Mouse (Mus musculus) myocyte (in vitro differentiated cells): ENCODE data around the gene Per1. TPM values are rescaled to one million over a fixed set of nuclear protein-coding genes. Genes with fewer than 3 reads are reported as not detected.
A peak's percentile ranks its signal among the peaks of the same experiment; 100 is the strongest.

Source experiments
- H3K27me3 ChIP-seq: one replicate; pipeline ENCODE4 v1.6.1; 2011; ENCODE audit not compliant: control insufficient read depth, insufficient read depth, insufficient read length
- H3K36me3 ChIP-seq: one replicate; pipeline ENCODE4 v1.6.1; 2011; ENCODE audit not compliant: control insufficient read depth, insufficient read depth
- H3K4me2 ChIP-seq: one replicate; pipeline ENCODE4 v1.6.1; 2011; ENCODE audit warnings: low read depth, control low read depth
- H3K4me3 ChIP-seq: one replicate; pipeline ENCODE4 v1.5.1; 2011; ENCODE audit warnings: mild to moderate bottlenecking, control low read depth, moderate library complexity
- H3K79me2 ChIP-seq: one replicate; pipeline ENCODE4 v1.6.1; 2011; ENCODE audit not compliant: control insufficient read depth, insufficient read depth
- H3ac ChIP-seq: one replicate; pipeline ENCODE4 v1.6.1; 2011; ENCODE audit not compliant: control insufficient read depth, insufficient read length
- CEBPB ChIP-seq: IDR thresholded peaks from 2 replicates; pipeline ENCODE4 v1.6.1; 2011; ENCODE audit warnings: mild to moderate bottlenecking, moderate library complexity; ENCODE audit not compliant: poor library complexity, insufficient read depth, severe bottlenecking
- E2F4 ChIP-seq: IDR thresholded peaks from one replicate; pipeline ENCODE4 v1.6.1; 2011; ENCODE audit warnings: mild to moderate bottlenecking, control low read depth, moderate library complexity; ENCODE audit not compliant: insufficient read depth
- MAX ChIP-seq: IDR thresholded peaks from one replicate; pipeline ENCODE4 v1.6.1; 2011; ENCODE audit warnings: low read depth, mild to moderate bottlenecking, control low read depth
- MYOD1 ChIP-seq, 3 experiments: IDR thresholded peaks; one replicate each; pipeline ENCODE4 v1.6.1; 2011; ENCODE audit warnings: control low read depth in 2 of 3, low read depth in 2 of 3, mild to moderate bottlenecking in 2 of 3, moderate library complexity in 1 of 3; ENCODE audit not compliant: insufficient read length in 2 of 3, control insufficient read depth in 1 of 3
- MYOG ChIP-seq, 3 experiments: IDR thresholded peaks; one replicate each; pipeline ENCODE4 v1.6.1; 2011; ENCODE audit warnings: control low read depth in 2 of 3, low read depth in 2 of 3, mild to moderate bottlenecking in 2 of 3; ENCODE audit not compliant: insufficient read length in 2 of 3, control insufficient read depth in 1 of 3, insufficient read depth in 1 of 3
- POLR2A ChIP-seq: IDR thresholded peaks from one replicate; pipeline ENCODE4 v1.6.1; 2011; ENCODE audit warnings: low read depth, mild to moderate bottlenecking, control low read depth, moderate library complexity; ENCODE audit not compliant: insufficient read length
- POLR2AphosphoS2 ChIP-seq: IDR thresholded peaks from one replicate; pipeline ENCODE4 v1.6.1; 2011; ENCODE audit warnings: low read depth, control low read depth; ENCODE audit not compliant: insufficient read length
- REST ChIP-seq: IDR thresholded peaks from one replicate; pipeline ENCODE4 v1.6.1; 2011; ENCODE audit warnings: mild to moderate bottlenecking, control low read depth, moderate library complexity; ENCODE audit not compliant: insufficient read depth, insufficient read length
- SRF ChIP-seq: IDR thresholded peaks from one replicate; pipeline ENCODE4 v1.6.1; 2011; ENCODE audit warnings: low read depth; ENCODE audit not compliant: control insufficient read depth, insufficient read length
- TCF12 ChIP-seq: IDR thresholded peaks from one replicate; pipeline ENCODE4 v1.6.1; 2011; ENCODE audit warnings: mild to moderate bottlenecking, control low read depth; ENCODE audit not compliant: poor library complexity, insufficient read depth, severe bottlenecking
- TCF3 ChIP-seq: IDR thresholded peaks from one replicate; pipeline ENCODE4 v1.6.1; 2011; ENCODE audit warnings: low read depth, control low read depth; ENCODE audit not compliant: insufficient read length
- USF1 ChIP-seq: IDR thresholded peaks from one replicate; pipeline ENCODE4 v1.6.1; 2011; ENCODE audit warnings: low read depth, mild to moderate bottlenecking, control low read depth, moderate library complexity
- polyA plus RNA-seq: library from polyadenylated mRNA; unstranded; fragments of >200 nt; fragmentation: generic; extraction: Trizol; gene quantifications from one replicate; pipeline ENCODE4 v1.2.1, GENCODE M21; 2012; ENCODE audit warnings: missing spikeins

Gene Per1
- polyA plus RNA-seq, 1 experiment: 8.9 TPM

DNA sequence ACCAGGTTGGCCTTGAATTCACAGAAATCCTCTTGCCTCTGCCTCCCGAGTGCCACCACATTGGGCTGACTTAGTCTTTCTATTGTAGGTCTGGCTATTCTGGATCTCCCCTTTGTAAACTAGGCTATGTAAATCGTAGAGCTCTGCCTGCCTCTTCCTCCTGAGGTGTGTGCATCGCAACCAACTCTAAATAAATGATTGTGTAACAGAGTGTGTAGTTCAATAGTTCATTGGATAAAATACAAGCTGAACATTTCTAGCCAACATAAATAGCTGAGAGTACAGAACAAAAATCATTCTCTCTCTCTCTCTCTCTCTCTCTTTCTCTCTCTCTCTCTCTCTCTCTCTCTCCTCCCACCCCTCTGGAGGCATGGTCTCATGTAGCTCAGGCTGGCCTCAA lies 19.6 kb downstream of the Per1 start:
- Histone ChIP-seq H3K79me2 (no peaks in the 10 kb centered on the region), H3K27me3 (no peaks in the 10 kb centered on the region), H3ac (no peak overlapping the region), H3K36me3 (no peaks in the 10 kb centered on the region), H3K4me2 (no peak overlapping the region), H3K4me3 (no peak overlapping the region)
- TF ChIP-seq MYOD1 (IDR thresholded peaks at IDR 0.05; ENCODE audit: control insufficient read depth in 1 of 3, insufficient read length in 2 of 3, low read depth in 2 of 3) (no peak), SRF (no peak), MYOG (IDR thresholded peaks at IDR 0.05; ENCODE audit: control insufficient read depth in 1 of 3, insufficient read depth in 1 of 3, insufficient read length in 2 of 3, low read depth in 2 of 3) (no peak), TCF12 (no peak)

DNA sequence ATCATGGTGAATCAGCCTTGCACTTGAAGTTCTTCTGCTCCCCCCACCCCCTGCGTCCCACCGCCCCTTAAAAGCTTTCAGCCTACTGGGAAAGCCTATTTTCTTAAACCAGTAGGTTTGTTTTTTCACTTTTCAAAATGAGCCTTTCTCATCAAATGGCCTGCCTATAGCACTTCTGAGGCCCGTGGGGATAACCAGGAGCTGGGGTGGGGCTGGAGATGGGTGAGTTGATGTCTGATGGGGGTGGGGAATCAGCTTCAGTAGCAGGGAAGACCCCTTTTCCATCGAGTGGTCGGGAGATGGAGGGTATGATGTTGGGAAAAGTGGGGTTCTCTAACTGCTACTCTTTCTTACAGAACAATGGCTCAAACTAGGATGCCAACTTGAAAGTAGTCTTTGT lies 21.8 kb downstream of the Per1 start:
- peak overlapping the region; percentile 99 for H3K4me2 ChIP-seq

DNA sequence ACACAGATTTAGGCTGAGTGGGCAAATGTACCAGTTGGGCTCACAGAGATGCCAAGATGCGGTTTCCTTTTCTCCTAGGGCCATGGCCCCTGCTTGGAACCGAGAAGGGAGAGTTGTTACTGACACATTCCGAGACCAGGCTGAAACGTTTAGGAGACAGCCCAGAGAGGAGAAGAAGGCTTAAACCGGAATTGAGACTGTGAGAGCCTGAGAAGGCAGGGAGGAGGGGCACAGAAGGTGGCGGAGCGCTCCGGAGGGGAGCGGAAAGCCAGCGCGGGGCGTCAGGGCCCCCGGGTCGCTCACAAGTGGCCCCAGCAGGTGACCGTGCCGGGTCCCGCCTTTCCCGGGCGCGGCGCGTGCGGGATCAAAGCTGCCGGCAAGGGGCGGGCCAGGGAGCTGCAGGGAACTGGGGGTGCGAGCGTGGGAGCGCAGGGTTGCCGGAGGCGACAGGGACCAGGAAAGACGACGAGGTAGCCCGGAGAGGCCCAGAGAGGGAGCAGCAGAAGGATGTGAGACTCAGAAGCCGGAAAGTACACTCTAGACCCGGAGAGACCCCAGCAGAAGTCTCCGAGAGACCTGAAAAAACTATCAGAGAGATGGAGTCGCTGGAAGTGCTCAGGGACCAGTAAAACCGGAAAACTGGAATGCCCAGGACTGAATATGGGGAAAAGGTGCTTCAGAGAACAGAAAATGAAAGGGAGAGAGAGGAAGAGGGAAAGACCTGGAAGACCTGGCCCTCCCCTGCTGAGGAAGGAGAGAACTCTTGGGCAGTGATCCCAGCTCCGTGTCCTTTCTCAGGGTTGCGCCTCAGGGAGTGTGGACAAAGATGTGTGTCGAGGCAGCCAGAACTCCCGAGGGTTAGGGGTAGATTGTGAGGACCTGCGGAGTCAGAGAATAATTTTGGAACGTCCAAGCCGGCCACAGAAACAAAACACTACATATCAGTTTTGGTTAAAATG lies 23.0 kb downstream of the Per1 start:
- peak overlapping the region; percentile 40 for H3K4me3 ChIP-seq
- H3ac ChIP-seq: peak overlapping the region; percentile 42
- H3K4me2 ChIP-seq: peak overlapping the region; percentile 99
- TF ChIP-seq E2F4: no peak
- no peak for TF ChIP-seq MAX
- no peak for TF ChIP-seq REST
- TF ChIP-seq MYOD1 (IDR thresholded peaks at IDR 0.05; ENCODE audit: control insufficient read depth in 1 of 3, insufficient read length in 2 of 3, low read depth in 2 of 3): peak in 1 of 3 experiments; percentile 39
- no peak for TF ChIP-seq USF1
- TF ChIP-seq MYOG (IDR thresholded peaks at IDR 0.05; ENCODE audit: control insufficient read depth in 1 of 3, insufficient read depth in 1 of 3, insufficient read length in 2 of 3, low read depth in 2 of 3): peak in 1 of 3 experiments; percentile 44
- no peaks in the 10 kb centered on the region for H3K36me3 ChIP-seq
- no peaks in the 10 kb centered on the region for H3K79me2 ChIP-seq
- H3K27me3 ChIP-seq: no peaks in the 10 kb centered on the region

More for the DNA sequence above, 21.8 kb downstream of the Per1 start:
- TF ChIP-seq TCF12 (no peak), SRF (no peak), POLR2A (no peak), E2F4 (no peak), MYOG (IDR thresholded peaks at IDR 0.05; ENCODE audit: control insufficient read depth in 1 of 3, insufficient read depth in 1 of 3, insufficient read length in 2 of 3, low read depth in 2 of 3) (no peak), CEBPB (no peak), TCF3 (no peak)
- Histone ChIP-seq H3ac (no peak overlapping the region), H3K4me3 (peak overlapping the region; percentile 40), H3K79me2 (no peaks in the 10 kb centered on the region), H3K36me3 (no peaks in the 10 kb centered on the region), H3K27me3 (no peaks in the 10 kb centered on the region)

DNA sequence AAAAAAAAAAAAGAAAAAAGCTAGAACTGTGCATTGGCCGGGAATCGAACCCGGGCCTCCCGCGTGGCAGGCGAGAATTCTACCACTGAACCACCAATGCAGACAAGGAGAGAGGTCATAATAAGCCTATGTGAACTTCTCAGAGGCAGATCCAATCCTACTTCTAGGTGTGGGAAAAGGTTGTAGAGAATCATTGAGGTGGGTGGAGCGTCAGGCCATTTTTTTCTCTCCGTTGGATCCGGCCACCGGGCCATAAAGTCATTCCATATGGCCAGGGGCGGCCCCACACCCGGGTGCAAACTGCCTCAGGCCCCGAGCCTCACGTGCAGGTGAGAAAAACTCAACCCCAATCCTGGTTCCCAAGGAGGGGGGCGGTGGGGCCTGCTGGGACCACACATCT lies 23.7 kb downstream of the Per1 start:
- TF ChIP-seq POLR2AphosphoS2 (no peak), TCF3 (no peak), MAX (no peak), TCF12 (no peak), E2F4 (no peak), REST (no peak), MYOG (IDR thresholded peaks at IDR 0.05; ENCODE audit: control insufficient read depth in 1 of 3, insufficient read depth in 1 of 3, insufficient read length in 2 of 3, low read depth in 2 of 3) (no peak), POLR2A (no peak), MYOD1 (IDR thresholded peaks at IDR 0.05; ENCODE audit: control insufficient read depth in 1 of 3, insufficient read length in 2 of 3, low read depth in 2 of 3) (no peak)
- H3ac ChIP-seq: no peak overlapping the region
- no peaks in the 10 kb centered on the region for H3K79me2 ChIP-seq
- peak overlapping the region; percentile 40 for H3K4me3 ChIP-seq
- peak overlapping the region; percentile 99 for H3K4me2 ChIP-seq
- H3K36me3 ChIP-seq: no peaks in the 10 kb centered on the region
- H3K27me3 ChIP-seq: no peaks in the 10 kb centered on the region

DNA sequence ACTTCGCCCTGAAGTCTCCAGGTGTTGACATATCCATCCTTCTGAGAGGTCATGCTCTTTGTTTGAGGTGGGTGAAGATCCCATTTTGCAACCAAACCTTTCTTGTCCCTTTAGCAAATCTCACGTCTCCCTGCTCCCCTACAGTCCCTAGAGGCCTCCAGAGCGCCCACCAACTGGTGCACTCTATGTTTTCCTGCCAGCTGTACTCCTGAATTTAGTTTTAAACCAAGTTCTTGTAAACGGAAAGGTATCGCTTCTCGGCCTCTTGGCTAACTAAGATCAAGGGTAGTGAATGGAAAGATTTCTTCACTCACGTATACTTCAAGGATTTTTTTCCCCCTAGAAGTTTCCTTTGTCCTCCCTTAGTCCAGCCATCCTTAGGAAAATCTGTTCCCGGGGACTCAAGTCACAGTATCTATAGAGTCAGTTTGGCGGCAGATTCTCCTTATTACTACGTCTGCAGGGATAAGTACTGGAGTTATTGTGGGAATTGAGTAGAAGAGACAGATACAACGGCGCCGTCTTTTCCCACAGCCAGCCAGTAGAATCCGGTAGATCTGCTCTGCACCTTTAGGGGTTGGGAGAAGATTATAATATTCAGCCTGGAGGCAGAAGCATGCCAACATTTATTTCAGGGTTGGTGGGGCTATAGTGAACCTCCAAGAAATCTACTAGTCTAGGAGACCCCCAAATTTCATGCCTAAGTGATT lies 24.6 kb downstream of the Per1 start:
- TF ChIP-seq REST (no peak), USF1 (no peak)
- Histone ChIP-seq H3K4me3 (no peak overlapping the region), H3K36me3 (no peaks in the 10 kb centered on the region), H3K4me2 (no peak overlapping the region), H3K27me3 (no peaks in the 10 kb centered on the region), H3K79me2 (no peaks in the 10 kb centered on the region), H3ac (no peak overlapping the region)
